Mouse (Mus musculus) forebrain, embryonic 12.5 days (tissue): ENCODE measurements around the gene Rasl11a. TPM values are rescaled to one million over a fixed set of nuclear protein-coding genes. Genes with fewer than 3 reads are reported as not detected.
A peak's percentile ranks its signal among the peaks of the same experiment; 100 is the strongest.

ENCODE experiments used
- ATAC-seq: fragments of 200-750 bp; cut with Nextera tagmentation; 2 replicates; pipeline ENCODE4 v1.8.0; 2017; ENCODE audit warnings: moderate TSS enrichment; ENCODE audit not compliant: low FRiP score
- H3K27ac ChIP-seq: fragments of 300-500 bp; sonication (generic); 2 replicates; pipeline ENCODE4 v1.5.1; 2016; ENCODE audit warnings: mild to moderate bottlenecking
- H3K27me3 ChIP-seq: fragments of 300-500 bp; sonication (generic); 2 replicates; pipeline ENCODE4 v1.6.1; 2016; ENCODE audit warnings: mild to moderate bottlenecking
- H3K36me3 ChIP-seq: fragments of 300-500 bp; sonication (generic); replicated peaks from 2 replicates; pipeline ENCODE4 v1.6.1; 2016; ENCODE audit warnings: mild to moderate bottlenecking
- H3K4me1 ChIP-seq: fragments of 300-500 bp; sonication (generic); 2 replicates; pipeline ENCODE4 v1.6.1; 2016
- H3K4me2 ChIP-seq: fragments of 300-500 bp; sonication (generic); 2 replicates; pipeline ENCODE4 v1.6.1; 2016; ENCODE audit warnings: mild to moderate bottlenecking, moderate library complexity
- H3K4me3 ChIP-seq: fragments of 300-500 bp; sonication (generic); replicated peaks from 2 replicates; pipeline ENCODE4 v1.5.1; 2016; ENCODE audit warnings: mild to moderate bottlenecking
- H3K9ac ChIP-seq: fragments of 300-500 bp; sonication (generic); 2 replicates; pipeline ENCODE4 v1.6.1; 2016; ENCODE audit warnings: mild to moderate bottlenecking
- H3K9me3 ChIP-seq: fragments of 300-500 bp; sonication (generic); 2 replicates; pipeline ENCODE4 v1.6.1; 2016
- WGBS: fragments of 180-500 bp; shearing (Covaris S2); methylation state at CpG from one replicate; pipeline ENCODE4 v1.1.7; 2016; 5-methylcytosine and 5-hydroxymethylcytosine counted together
- polyA plus RNA-seq: library from polyadenylated mRNA; unstranded; fragments of >200 nt; fragmentation: Nextera tagmentation; extraction: Ambion mirVana; gene quantifications from 2 replicates; pipeline ENCODE4 v1.2.1, GENCODE M21; 2016

The Rasl11a gene
- polyA plus RNA-seq = 19.2 and 19.3 TPM in 2 replicates

DNA sequence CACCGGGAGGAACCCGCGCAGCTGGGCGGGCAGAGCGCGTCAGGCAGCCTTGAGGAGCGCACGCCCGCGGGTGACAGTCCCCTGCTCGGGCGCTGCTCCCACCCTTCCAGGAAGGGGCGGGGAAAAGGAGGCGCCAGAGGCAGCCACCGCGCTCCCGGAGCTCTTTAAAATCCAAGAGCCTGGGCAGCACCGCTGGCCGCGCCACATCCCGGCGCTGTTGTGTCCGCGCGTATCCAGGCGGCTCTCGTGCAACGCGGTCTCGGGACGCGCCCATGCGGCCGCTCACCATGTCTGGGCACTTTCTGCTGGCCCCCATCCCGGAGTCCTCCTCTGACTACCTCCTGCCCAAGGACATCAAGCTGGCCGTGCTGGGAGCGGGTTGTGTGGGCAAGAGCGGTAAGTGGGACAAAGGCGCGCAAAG is at the start of gene Rasl11a:
TSS of gene Rasl11a (plus strand) at position 127 of the 421 bp plus-strand sequence.
- WGBS = under 1% methylated on average over 39 of the region's 40 CpGs
- peak; percentile 94 for ATAC-seq

DNA sequence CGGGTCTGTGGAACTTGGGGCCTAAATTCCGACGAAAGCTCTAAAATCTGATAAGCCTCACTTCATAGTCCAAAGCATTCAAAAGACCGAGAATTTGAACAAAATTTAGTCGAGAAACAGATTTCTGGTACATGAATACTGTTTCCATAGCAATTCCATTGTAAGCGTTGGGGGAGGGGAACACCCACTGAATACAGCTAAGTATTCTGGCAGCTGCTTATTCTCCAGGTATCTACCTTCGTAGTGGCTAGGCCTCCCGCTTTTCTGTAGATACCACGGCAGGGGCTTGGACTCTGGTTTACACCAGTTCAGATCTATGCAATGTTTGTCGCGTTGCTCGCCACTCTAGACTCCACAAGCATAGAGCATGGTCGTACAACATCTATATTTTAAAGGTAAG is 49.1 kb upstream of the Rasl11a start:
- ATAC-seq = no peak
- no peaks in the 10 kb centered on the region for H3K9me3 ChIP-seq
- peaks cover 32% of the 10 kb centered on the region for H3K4me1 ChIP-seq
- H3K27me3 ChIP-seq = no peaks in the 10 kb centered on the region
- H3K27ac ChIP-seq = no peak overlapping the region
- H3K36me3 ChIP-seq = no peaks in the 10 kb centered on the region
- 68% methylated on average over 13 of the region's 13 CpGs for WGBS
- H3K4me3 ChIP-seq = no peak overlapping the region
- no peak overlapping the region for H3K4me2 ChIP-seq
- H3K9ac ChIP-seq = no peak overlapping the region

More for the DNA sequence above, at the start of gene Rasl11a:
- peak within 1 kb of the TSS; percentile 86 for H3K27ac ChIP-seq
- H3K9ac ChIP-seq = peak within 1 kb of the TSS; percentile 84
- peak within 1 kb of the TSS; percentile 67 for H3K4me3 ChIP-seq
- H3K9me3 ChIP-seq = no peaks in the 10 kb centered on the region
- H3K36me3 ChIP-seq = no peaks in the 10 kb centered on the region
- H3K4me2 ChIP-seq = peak within 1 kb of the TSS; percentile 87
- H3K4me1 ChIP-seq = peaks cover 17% of the 10 kb centered on the region
- H3K27me3 ChIP-seq = no peaks in the 10 kb centered on the region

DNA sequence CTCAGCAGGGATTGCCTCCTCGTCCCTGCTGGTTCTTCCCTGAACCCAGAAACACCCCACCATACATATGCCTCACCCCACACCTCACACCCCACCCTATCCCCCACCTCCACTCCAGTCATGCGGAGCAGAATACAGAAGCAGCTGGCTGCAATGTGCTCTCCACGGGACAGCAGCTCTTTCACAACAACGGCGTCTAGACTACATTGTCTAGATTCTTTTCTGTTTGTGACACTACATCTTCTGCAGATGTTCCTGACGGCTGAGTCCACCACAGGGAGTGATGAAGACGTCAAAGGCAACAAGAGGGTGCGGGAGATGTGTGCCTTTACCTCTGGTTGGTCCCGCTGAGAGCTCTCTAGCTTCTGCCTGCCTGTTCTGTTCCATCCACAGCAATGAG is 46.8 kb upstream of the Rasl11a start:
- Histone ChIP-seq H3K27me3 (no peaks in the 10 kb centered on the region), H3K4me1 (peaks cover 12% of the 10 kb centered on the region), H3K9ac (no peak overlapping the region), H3K27ac (no peak overlapping the region), H3K36me3 (no peaks in the 10 kb centered on the region), H3K9me3 (0 out of 2 replicates have a peak, but pooled peaks cover 8% of the 10 kb centered on the region), H3K4me2 (no peak overlapping the region), H3K4me3 (no peak overlapping the region)
- no peak for ATAC-seq
- 67% methylated on average over 9 of the region's 9 CpGs for WGBS

DNA sequence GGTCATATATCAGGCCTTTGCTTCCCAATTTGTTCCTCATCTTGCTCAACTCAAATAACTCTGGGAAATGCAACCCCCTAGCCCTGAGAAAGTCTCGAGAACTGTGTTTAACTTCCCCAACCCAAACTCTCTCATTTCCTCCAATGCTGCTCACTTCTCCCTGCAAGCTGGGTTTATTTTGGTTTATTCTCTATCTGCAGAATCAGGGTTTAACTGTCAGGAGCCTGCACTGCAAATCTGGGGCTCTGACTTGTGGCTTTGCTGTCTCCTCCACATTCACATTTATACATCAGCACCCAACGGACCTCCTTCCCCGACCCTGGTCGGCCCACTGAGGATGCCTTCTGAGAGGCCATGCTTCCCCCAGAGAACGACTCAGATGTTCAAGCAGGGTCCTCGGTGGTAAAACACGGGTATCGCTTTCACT is 38.9 kb upstream of the Rasl11a start:
- Histone ChIP-seq H3K27ac (no peak overlapping the region), H3K4me3 (no peak overlapping the region), H3K9ac (no peak overlapping the region), H3K4me2 (no peak overlapping the region), H3K27me3 (0 out of 2 replicates have a peak, but pooled peaks cover 3% of the 10 kb centered on the region), H3K36me3 (no peaks in the 10 kb centered on the region), H3K9me3 (0 out of 2 replicates have a peak, but pooled peaks cover 8% of the 10 kb centered on the region), H3K4me1 (no peaks in the 10 kb centered on the region)
- ATAC-seq = no peak
- WGBS = 82% methylated on average over 8 of the region's 8 CpGs

DNA sequence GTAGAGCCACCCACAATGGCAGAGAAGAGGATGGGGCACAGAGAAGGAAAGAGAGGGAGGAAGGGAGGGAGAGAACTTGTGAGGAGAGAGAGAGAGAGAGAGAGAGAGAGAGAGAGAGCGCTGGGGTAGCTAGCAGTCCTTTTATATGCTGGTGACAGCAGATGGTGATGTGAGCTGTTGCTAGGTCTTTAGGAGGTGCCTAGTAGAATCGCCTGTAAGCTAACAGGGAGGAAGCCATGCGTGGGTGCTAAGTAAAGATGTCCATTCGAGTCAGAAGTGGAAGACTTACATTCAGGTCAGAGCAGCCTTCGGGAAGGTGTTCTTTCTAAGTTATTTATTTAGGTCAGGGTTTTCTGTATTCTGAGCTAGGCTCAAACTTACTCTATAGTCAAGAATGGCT is 34.9 kb upstream of the Rasl11a start:
- no peak for ATAC-seq
- H3K4me2 ChIP-seq = no peak overlapping the region
- no peaks in the 10 kb centered on the region for H3K4me1 ChIP-seq
- H3K27me3 ChIP-seq = 0 out of 2 replicates have a peak, but pooled peaks cover 3% of the 10 kb centered on the region
- no peak overlapping the region for H3K27ac ChIP-seq
- H3K36me3 ChIP-seq = no peaks in the 10 kb centered on the region
- no peak overlapping the region for H3K4me3 ChIP-seq
- no peaks in the 10 kb centered on the region for H3K9me3 ChIP-seq
- no peak overlapping the region for H3K9ac ChIP-seq
- WGBS = 88% methylated on average over 5 of the region's 5 CpGs

DNA sequence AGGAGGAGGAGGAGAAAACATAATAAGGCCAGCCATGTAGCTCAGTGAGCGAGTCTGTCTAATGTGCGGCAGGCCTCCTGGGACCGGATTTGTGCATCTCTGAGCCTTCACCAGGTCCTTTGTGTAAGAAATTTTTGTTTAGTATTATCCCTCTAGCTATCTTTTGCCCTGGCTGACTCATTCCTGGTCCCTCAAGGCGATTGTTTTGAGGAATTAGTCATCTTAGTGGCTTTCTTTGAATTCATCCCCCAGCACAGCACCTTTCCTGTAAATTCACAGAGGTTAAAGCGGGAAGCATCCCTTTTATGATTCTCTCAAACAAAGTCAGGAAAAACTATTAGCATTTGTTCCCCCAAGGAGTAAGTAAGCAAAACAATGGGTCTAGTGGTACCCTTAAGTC is 32.0 kb upstream of the Rasl11a start:
- no peak for ATAC-seq
- Histone ChIP-seq H3K4me1 (no peaks in the 10 kb centered on the region), H3K9ac (no peak overlapping the region), H3K4me3 (no peak overlapping the region), H3K4me2 (no peak overlapping the region), H3K36me3 (no peaks in the 10 kb centered on the region), H3K27me3 (0 out of 2 replicates have a peak, but pooled peaks cover 3% of the 10 kb centered on the region), H3K27ac (no peak overlapping the region), H3K9me3 (no peaks in the 10 kb centered on the region)
- 89% methylated on average over 5 of the region's 5 CpGs for WGBS

DNA sequence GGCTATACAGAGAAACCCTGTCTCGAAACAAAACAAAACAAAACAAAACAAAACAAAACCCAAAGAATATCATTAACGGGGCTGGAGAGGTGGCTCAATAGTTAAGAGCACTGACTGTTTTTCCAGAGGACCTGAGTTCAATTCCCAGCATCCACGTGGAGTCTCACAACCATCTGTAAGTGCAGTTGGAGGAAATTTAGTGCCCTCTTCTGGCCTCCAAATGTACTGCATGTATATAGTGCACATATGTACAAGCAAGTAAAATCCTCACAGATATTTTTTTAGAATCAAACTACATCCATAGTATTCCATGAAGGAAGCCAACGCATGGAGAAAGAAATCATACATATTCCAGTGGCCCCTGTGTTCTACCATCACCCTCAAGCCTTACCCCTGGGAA is 31.4 kb upstream of the Rasl11a start:
- 0 out of 2 replicates have a peak, but pooled peaks cover 3% of the 10 kb centered on the region for H3K27me3 ChIP-seq
- H3K4me3 ChIP-seq = no peak overlapping the region
- no peak overlapping the region for H3K27ac ChIP-seq
- H3K9ac ChIP-seq = no peak overlapping the region
- no peaks in the 10 kb centered on the region for H3K9me3 ChIP-seq
- H3K4me1 ChIP-seq = no peaks in the 10 kb centered on the region
- no peak overlapping the region for H3K4me2 ChIP-seq
- 89% methylated on average over 4 of the region's 4 CpGs for WGBS
- H3K36me3 ChIP-seq = no peaks in the 10 kb centered on the region
- no peak for ATAC-seq

DNA sequence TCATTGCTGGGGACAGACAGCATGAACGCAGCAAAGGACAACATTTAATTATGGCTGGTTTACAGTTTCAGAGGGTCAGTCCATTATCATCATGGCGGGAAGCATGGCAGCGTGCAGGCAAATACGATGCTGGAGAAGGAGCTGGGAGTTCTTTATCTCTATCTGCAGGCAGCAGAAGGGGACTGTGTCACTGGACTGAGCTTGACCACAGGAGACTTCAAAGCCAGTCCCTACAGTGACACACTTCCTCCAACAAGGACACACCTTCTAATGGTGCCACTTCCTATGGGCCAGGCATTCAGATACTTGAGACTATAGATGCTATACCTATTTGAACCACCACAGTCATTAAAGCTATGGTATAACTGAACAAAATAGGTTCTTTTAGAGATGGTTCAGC is 29.5 kb upstream of the Rasl11a start:
- no peak overlapping the region for H3K4me2 ChIP-seq
- no peak overlapping the region for H3K4me3 ChIP-seq
- no peak for ATAC-seq
- WGBS = 83% methylated on average over 4 of the region's 4 CpGs
- H3K27me3 ChIP-seq = no peaks in the 10 kb centered on the region
- H3K9me3 ChIP-seq = no peaks in the 10 kb centered on the region
- H3K4me1 ChIP-seq = no peaks in the 10 kb centered on the region
- no peak overlapping the region for H3K27ac ChIP-seq
- no peaks in the 10 kb centered on the region for H3K36me3 ChIP-seq
- no peak overlapping the region for H3K9ac ChIP-seq

DNA sequence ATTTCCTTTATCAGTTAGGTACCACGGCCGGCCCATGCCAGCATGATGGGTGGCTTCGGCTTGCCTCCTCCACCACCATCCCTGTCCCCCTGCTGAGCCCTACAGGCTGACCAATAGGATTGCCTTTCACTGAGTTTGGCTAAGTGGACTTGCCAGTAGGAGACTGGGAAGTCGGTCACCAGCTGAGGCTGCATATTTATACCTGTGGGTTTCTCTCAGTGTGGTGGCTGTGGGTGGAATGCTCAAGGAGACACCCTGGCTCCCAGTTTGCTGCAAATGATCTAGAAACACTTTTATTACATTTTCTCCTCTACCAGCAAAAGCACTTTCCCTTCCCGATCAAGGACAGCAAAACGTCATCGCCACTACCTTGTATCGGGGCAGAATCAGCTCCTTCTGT is 27.3 kb upstream of the Rasl11a start:
- H3K27ac ChIP-seq = no peak overlapping the region
- H3K4me2 ChIP-seq = no peak overlapping the region
- no peak overlapping the region for H3K4me3 ChIP-seq
- H3K4me1 ChIP-seq = no peaks in the 10 kb centered on the region
- no peaks in the 10 kb centered on the region for H3K27me3 ChIP-seq
- H3K36me3 ChIP-seq = no peaks in the 10 kb centered on the region
- WGBS = 84% methylated on average over 8 of the region's 8 CpGs
- no peak for ATAC-seq
- H3K9me3 ChIP-seq = no peaks in the 10 kb centered on the region
- no peak overlapping the region for H3K9ac ChIP-seq

DNA sequence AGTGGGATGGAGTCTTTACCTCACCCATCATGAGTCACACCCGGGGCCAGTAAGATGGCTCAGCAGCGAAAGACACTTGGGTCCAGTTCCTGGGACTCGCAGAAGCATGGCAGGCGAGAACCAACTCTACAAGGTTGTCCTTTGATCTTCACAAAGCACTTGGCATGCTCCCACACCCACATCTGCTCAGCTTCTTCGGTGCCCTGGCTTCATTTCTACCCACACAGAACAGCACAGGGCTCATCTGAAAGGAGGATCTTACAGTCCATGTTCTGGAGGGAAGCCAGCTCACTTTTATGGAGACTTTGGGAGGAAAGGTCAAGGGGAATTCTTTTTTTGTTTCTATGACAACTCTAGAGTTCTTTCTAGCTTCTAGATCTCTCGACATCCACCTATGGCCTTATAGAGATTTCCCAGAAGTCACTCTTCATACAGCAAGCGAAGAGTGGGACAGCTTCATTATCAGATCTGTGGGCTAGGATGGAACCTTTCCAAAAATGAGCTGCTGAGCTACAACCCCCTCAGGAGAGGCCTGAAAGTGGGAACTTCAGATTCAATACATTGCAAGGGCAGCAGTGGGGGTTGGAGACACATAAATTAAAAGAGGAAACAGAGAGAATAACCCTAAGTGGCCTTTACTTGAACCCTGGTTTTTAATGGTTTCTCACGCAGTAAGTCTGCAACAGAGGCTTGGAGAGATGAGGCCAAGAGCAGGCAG is 25.8 kb upstream of the Rasl11a start:
- Histone ChIP-seq H3K36me3 (no peaks in the 10 kb centered on the region), H3K9ac (no peak overlapping the region), H3K27ac (no peak overlapping the region), H3K4me3 (no peak overlapping the region), H3K4me1 (no peaks in the 10 kb centered on the region), H3K9me3 (no peaks in the 10 kb centered on the region), H3K4me2 (no peak overlapping the region), H3K27me3 (no peaks in the 10 kb centered on the region)
- no peak for ATAC-seq
- WGBS = 84% methylated on average over 8 of the region's 8 CpGs

DNA sequence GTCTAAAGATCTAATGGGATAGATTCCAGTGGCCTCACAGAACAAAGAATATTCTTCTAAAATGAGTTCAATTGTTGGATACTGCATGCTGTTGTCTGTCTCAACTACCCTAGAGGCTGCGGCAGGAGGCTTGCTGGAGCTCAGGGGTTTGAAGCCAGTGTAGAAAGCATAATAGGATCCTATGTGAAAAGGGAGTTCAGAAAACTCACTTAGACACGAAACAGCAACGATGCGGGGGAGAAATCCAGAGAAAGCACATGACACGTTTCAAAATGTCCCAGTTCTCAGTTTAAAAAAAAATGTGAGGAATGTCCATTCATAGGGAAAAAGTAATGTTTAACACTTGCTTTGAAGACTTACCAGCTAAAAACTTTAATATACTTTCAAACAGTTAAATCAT is 21.9 kb upstream of the Rasl11a start:
- H3K27ac ChIP-seq = no peak overlapping the region
- H3K4me2 ChIP-seq = no peak overlapping the region
- H3K4me3 ChIP-seq = no peak overlapping the region
- no peaks in the 10 kb centered on the region for H3K36me3 ChIP-seq
- H3K27me3 ChIP-seq = no peaks in the 10 kb centered on the region; the same call in 1 of the 2 replicates
- WGBS = 81% methylated on average over 5 of the region's 5 CpGs
- H3K9ac ChIP-seq = no peak overlapping the region
- H3K9me3 ChIP-seq = no peaks in the 10 kb centered on the region
- ATAC-seq = no peak
- peaks cover 6% of the 10 kb centered on the region; the same call in 1 of the 2 replicates for H3K4me1 ChIP-seq

DNA sequence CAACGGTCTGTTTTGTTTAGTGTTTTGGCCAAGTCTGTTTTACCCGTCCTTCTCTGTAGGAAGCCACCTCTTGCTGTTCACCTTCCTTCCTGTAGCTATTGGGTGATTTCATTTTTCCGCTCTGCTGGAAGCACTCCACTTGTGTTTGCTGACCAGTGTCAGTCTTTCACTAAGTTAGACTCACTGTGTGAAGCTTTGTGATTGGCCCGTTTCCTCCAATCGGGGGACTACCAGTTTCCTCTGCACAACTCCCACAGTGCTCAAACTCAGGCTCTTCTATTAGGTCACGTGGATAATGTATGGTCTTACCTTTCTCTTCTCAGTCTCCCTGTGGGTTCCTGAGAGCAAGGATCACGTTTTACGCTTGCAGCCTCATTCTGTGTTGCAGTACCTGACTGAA is 15.3 kb upstream of the Rasl11a start:
- 53% methylated on average over 8 of the region's 8 CpGs for WGBS
- H3K9ac ChIP-seq = no peak overlapping the region
- H3K4me1 ChIP-seq = peaks cover 19% of the 10 kb centered on the region
- no peak overlapping the region for H3K4me3 ChIP-seq
- H3K4me2 ChIP-seq = no peak overlapping the region
- H3K9me3 ChIP-seq = no peaks in the 10 kb centered on the region
- H3K36me3 ChIP-seq = peaks cover 5% of the 10 kb centered on the region
- no peak for ATAC-seq
- no peak overlapping the region for H3K27ac ChIP-seq
- H3K27me3 ChIP-seq = no peaks in the 10 kb centered on the region; the same call in 1 of the 2 replicates

DNA sequence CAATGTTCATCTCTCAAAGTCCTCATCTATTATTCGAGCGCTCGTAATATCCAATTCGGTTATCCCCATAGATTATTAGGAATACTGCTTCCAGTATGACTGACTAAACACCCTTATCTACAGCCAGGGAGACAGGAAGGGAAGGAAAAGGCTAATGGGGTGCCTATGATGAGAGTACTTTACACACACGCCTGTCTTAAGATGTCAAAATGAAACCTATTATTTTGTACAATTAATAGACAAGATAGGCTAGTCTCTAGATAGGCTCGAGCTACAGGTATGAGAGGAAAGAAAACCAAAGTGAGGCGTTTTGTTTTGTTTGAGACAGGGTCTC is 12.5 kb upstream of the Rasl11a start:
- Histone ChIP-seq H3K36me3 (peaks cover 34% of the 10 kb centered on the region), H3K4me1 (peaks cover 17% of the 10 kb centered on the region), H3K4me2 (peak overlapping the region; percentile 76), H3K27me3 (no peaks in the 10 kb centered on the region), H3K9ac (peak overlapping the region; percentile 94), H3K9me3 (no peaks in the 10 kb centered on the region), H3K4me3 (peak overlapping the region; percentile 88), H3K27ac (peak overlapping the region; percentile 86)
- no peak for ATAC-seq
- 54% methylated on average over 7 of the region's 7 CpGs for WGBS
